Comparison of ENCODE assay signal across 21 mouse cellular contexts in genomic region chrX:135361943-135362342, GRCm38 (mm10). TPM values are rescaled to one million over a fixed set of nuclear protein-coding genes. Genes with fewer than 3 reads are reported as not detected.
ATAC-seq lines count a peak whose summit lies in the region.
"Had no signal": no experiment of that assay in that cellular context is flagged by ENCODE, and none has a peak within 500 bp of the region (broad histone marks: within the 10 kb centered on the region; RNA-seq: fewer than 3 reads in every experiment).

No protein-coding gene starts in this region.

- peak; percentile 36 for ATAC-seq in activated CD4-positive, CD25-positive, alpha-beta regulatory T cell, adult 4 months
- peak; percentile 68; the same call in 1 of the 2 replicates for ATAC-seq in common myeloid progenitor, adult 5-6 weeks (replicated peaks; ENCODE audit: low read depth, poor library complexity, severe bottlenecking)
- ATAC-seq in granulocyte monocyte progenitor cell, adult 5-6 weeks (replicated peaks; ENCODE audit: poor library complexity, severe bottlenecking), result peak; percentile 71
- peak; percentile 78 for ATAC-seq in megakaryocyte, adult 5-6 weeks (ENCODE audit: poor library complexity, severe bottlenecking)
- peak; percentile 80 for ATAC-seq in megakaryocyte progenitor cell, adult 5-6 weeks (replicated peaks; ENCODE audit: poor library complexity)
- ATAC-seq in neutrophil, adult 5-6 weeks (ENCODE audit: extremely low read depth, insufficient number of reproducible peaks, low FRiP score, poor library complexity, severe bottlenecking), result 0 out of 2 replicates have a peak, but pooled peaks have one; percentile 41

RNA-seq across cellular contexts. Expression of gene Gm5128, which starts 11.1 kb away (rescaled TPM):
- polyA plus RNA-seq in activated CD4-positive, CD25-positive, alpha-beta regulatory T cell, adult 4 months (2017; shearing (Covaris generic)), result not detected
- total RNA-seq in common myeloid progenitor, adult 5-6 weeks (2017), result not detected in 2 replicates
- total RNA-seq in granulocyte monocyte progenitor cell, adult 5-6 weeks (2014; fragmentation: Nextera tagmentation), result not detected in 2 replicates
- total RNA-seq in granulocyte monocyte progenitor cell, adult 5-6 weeks (2017), result not detected in 2 replicates
- not detected in 2 replicates for total RNA-seq in megakaryocyte, adult 5-6 weeks (2015)
- total RNA-seq in megakaryocyte, adult 5-6 weeks (2017), result not detected in 2 replicates
- total RNA-seq in megakaryocyte progenitor cell, adult 5-6 weeks (2015), result 0.07 TPM in 1 of 2 replicates, not detected in the other
- total RNA-seq in megakaryocyte progenitor cell, adult 5-6 weeks (2017), result 0.33 TPM in 1 of 2 replicates, not detected in the other
- not detected in 2 replicates for total RNA-seq in neutrophil, adult 5-6 weeks (2017)
- total RNA-seq: adrenal gland, adult 18-20 months; adrenal gland, adult 2 months; adrenal gland, adult 8-10 months; adrenal gland, postnatal 10 days; adrenal gland, postnatal 14 days; adrenal gland, postnatal 25 days; adrenal gland, postnatal 36 days; adrenal gland, postnatal 4 days; G1E; MEL had no signal
- polyA plus RNA-seq: adrenal gland, adult 2 months; brain, embryonic 14.5 days; C2C12; CD4-positive, CD25-positive, alpha-beta regulatory T cell, adult 4 months; cerebellum, adult 2 months; G1E; Patski had no signal

RNA-seq across cellular contexts. Expression of gene Pramel3, which starts 59.8 kb away (rescaled TPM):
- polyA plus RNA-seq in activated CD4-positive, CD25-positive, alpha-beta regulatory T cell, adult 4 months (2017; shearing (Covaris generic)), result not detected
- total RNA-seq in common myeloid progenitor, adult 5-6 weeks (2017), result not detected in 2 replicates
- 0.15 TPM in 1 of 2 replicates, not detected in the other for total RNA-seq in granulocyte monocyte progenitor cell, adult 5-6 weeks (2014; fragmentation: Nextera tagmentation)
- total RNA-seq in granulocyte monocyte progenitor cell, adult 5-6 weeks (2017), result not detected in 2 replicates
- total RNA-seq in megakaryocyte, adult 5-6 weeks (2015), result not detected in 2 replicates
- total RNA-seq in megakaryocyte, adult 5-6 weeks (2017), result not detected in 2 replicates
- total RNA-seq in megakaryocyte progenitor cell, adult 5-6 weeks (2015), result not detected in 2 replicates
- not detected in 2 replicates for total RNA-seq in megakaryocyte progenitor cell, adult 5-6 weeks (2017)
- not detected in 2 replicates for total RNA-seq in neutrophil, adult 5-6 weeks (2017)
- total RNA-seq: adrenal gland, adult 18-20 months; adrenal gland, adult 2 months; adrenal gland, adult 8-10 months; adrenal gland, postnatal 10 days; adrenal gland, postnatal 14 days; adrenal gland, postnatal 25 days; adrenal gland, postnatal 36 days; adrenal gland, postnatal 4 days; G1E; MEL had no signal
- polyA plus RNA-seq: adrenal gland, adult 2 months; brain, embryonic 14.5 days; C2C12; CD4-positive, CD25-positive, alpha-beta regulatory T cell, adult 4 months; cerebellum, adult 2 months; G1E; Patski had no signal

Comparison
In these comparisons a context has a peak if more than half of its experiments do, and no peak if none do; other contexts are left out.
1. Peak in every context shown above with its lines: ATAC-seq.